Mouse (Mus musculus): ENCODE results near the gene Nsf. TPM values are rescaled to one million over a fixed set of nuclear protein-coding genes. Genes with fewer than 3 reads are reported as not detected.

Nsf gene
- 80.4 TPM for polyA plus RNA-seq (2017; shearing (Covaris generic))

GRCm38 (mm10) chr11:103953896-103954292, at the start of gene Nsf:
Nsf (minus strand) TSS chr11:103954056.

GRCm38 (mm10) chr11:103773387-103774227, 180.2 kb downstream of the Nsf start, which contains the start of gene Wnt3:
Wnt3 (plus strand) TSS chr11:103774150.

Other genes starting within 250 kb of the Nsf start
- gene Wnt9b, start 204.2 kb downstream of the Nsf start, polyA plus RNA-seq (2017; shearing (Covaris generic)) = not detected
- 0.34 TPM for gene Wnt3, start 179.9 kb downstream of the Nsf start, polyA plus RNA-seq (2017; shearing (Covaris generic))
- 20.9 TPM for gene Arf2, start 12.7 kb upstream of the Nsf start, polyA plus RNA-seq (2017; shearing (Covaris generic))
- gene Crhr1, start 178.8 kb upstream of the Nsf start, polyA plus RNA-seq (2017; shearing (Covaris generic)) = not detected
- gene Sppl2c, start 232.3 kb upstream of the Nsf start, polyA plus RNA-seq (2017; shearing (Covaris generic)) = not detected